ENCODE assay signal across 8 mouse cellular contexts in the genomic region with DNA sequence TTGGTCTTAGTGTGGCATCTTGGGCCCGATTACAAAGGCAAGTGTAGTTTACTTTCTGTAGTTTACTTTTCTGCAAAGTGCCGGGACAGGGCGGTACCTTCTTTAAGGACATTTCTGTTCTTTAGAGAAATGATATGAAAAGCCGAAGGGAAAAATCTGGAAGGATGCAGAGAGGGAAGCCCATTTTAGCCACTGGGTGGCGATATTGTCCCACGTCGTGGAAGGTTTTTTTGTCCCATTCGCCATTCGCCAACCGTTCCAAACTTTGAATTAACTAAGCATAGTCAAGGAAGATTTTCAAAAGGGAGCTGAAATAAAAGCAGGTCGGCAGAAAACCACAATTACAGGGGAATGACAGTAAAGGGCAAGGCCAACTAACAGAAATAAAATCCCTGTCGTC. TPM values are rescaled to one million over a fixed set of nuclear protein-coding genes. Genes with fewer than 3 reads are reported as not detected.
A peak's percentile ranks its signal among the peaks of the same experiment; 100 is the strongest.
DNase-seq lines count a peak whose midpoint lies in the region; ATAC-seq and TF ChIP-seq lines count a peak whose summit lies in the region.

No protein-coding gene starts in this region.

- 3% methylated on average over 12 of the region's 12 CpGs for WGBS in embryonic facial prominence, embryonic 15.5 days
- 6% methylated on average over 12 of the region's 12 CpGs for WGBS in heart, embryonic 13.5 days
- WGBS in lung, adult 2 months, result 4% methylated on average over 12 of the region's 12 CpGs

- H3K4me2 ChIP-seq in embryonic facial prominence, embryonic 15.5 days (replicated peaks), result peak overlapping the region; percentile 36; the same call in 1 of the 2 replicates
- peak overlapping the region; percentile 61 for H3K4me2 ChIP-seq in heart, embryonic 13.5 days

- no peaks in the 10 kb centered on the region for H3K27me3 ChIP-seq in embryonic facial prominence, embryonic 15.5 days
- H3K27me3 ChIP-seq in heart, embryonic 13.5 days (replicated peaks), result no peaks in the 10 kb centered on the region

- H3K4me1 ChIP-seq in embryonic facial prominence, embryonic 15.5 days, result no peaks in the 10 kb centered on the region
- no peaks in the 10 kb centered on the region; the same call in 1 of the 2 replicates for H3K4me1 ChIP-seq in heart, embryonic 13.5 days
- H3K4me1 ChIP-seq in lung, adult 2 months (ENCODE audit: control insufficient read depth, insufficient read depth, low read length), result no peaks in the 10 kb centered on the region

- peak; percentile 41 for DNase-seq in ES-CJ7 (ENCODE audit: low read depth, low spot score)
- peak; percentile 79 to 83 for DNase-seq in adrenal gland, postnatal 36 days
- peak; percentile 62 to 87 for DNase-seq in kidney, postnatal 25 days
- peak; percentile 53 for DNase-seq in lung, adult 2 months
- DNase-seq in ovary, postnatal 36 days (ENCODE audit: low spot score), result peak; percentile 69
- DNase-seq in yolk sac, embryonic 10.5 days (ENCODE audit: low spot score), result peak; percentile 48

- no peaks in the 10 kb centered on the region for H3K36me3 ChIP-seq in embryonic facial prominence, embryonic 15.5 days
- H3K36me3 ChIP-seq in heart, embryonic 13.5 days, result no peaks in the 10 kb centered on the region

- no peaks in the 10 kb centered on the region for H3K9me3 ChIP-seq in embryonic facial prominence, embryonic 15.5 days (replicated peaks)
- no peaks in the 10 kb centered on the region for H3K9me3 ChIP-seq in heart, embryonic 13.5 days

- TF ChIP-seq POLR2A in lung, adult 2 months (IDR thresholded peaks at IDR 0.05; ENCODE audit: borderline replicate concordance, extremely low read depth, low read depth, low read length), result no peak

- ATAC-seq in embryonic facial prominence, embryonic 15.5 days (ENCODE audit: insufficient number of reproducible peaks, low FRiP score, low TSS enrichment, low read depth), result no peak
- no peak for ATAC-seq in heart, embryonic 13.5 days (ENCODE audit: extremely low read depth, insufficient number of reproducible peaks, low FRiP score, low TSS enrichment)

- no peak overlapping the region for H3K9ac ChIP-seq in embryonic facial prominence, embryonic 15.5 days
- peak overlapping the region; percentile 70 for H3K9ac ChIP-seq in heart, embryonic 13.5 days

- TF ChIP-seq CTCF in lung, adult 2 months (IDR thresholded peaks at IDR 0.05; ENCODE audit: insufficient read depth, low read length), result peak; percentile 67

- H3K27ac ChIP-seq in embryonic facial prominence, embryonic 15.5 days (replicated peaks), result no peak overlapping the region
- no peak overlapping the region for H3K27ac ChIP-seq in heart, embryonic 13.5 days (replicated peaks)

- no peak overlapping the region for H3K4me3 ChIP-seq in embryonic facial prominence, embryonic 15.5 days (replicated peaks)
- peak overlapping the region; percentile 25; the same call in 1 of the 2 replicates for H3K4me3 ChIP-seq in heart, embryonic 13.5 days
- H3K4me3 ChIP-seq in lung, adult 2 months (replicated peaks; ENCODE audit: extremely low read depth, low read depth, low read length), result no peak overlapping the region

RNA-seq across cellular contexts. Expression of a gene that starts 13.3 kb away (rescaled TPM):
- total RNA-seq in adrenal gland, postnatal 36 days (2021), result 10 to 100 TPM; 10.5 to 16.1 TPM
- polyA plus RNA-seq in embryonic facial prominence, embryonic 15.5 days (2015; fragmentation: Nextera tagmentation; extraction: Ambion mirVana), result 13.1 and 14.1 TPM in 2 replicates
- 16.2 and 17.5 TPM in 2 replicates for polyA plus RNA-seq in heart, embryonic 13.5 days (2015; fragmentation: Nextera tagmentation; extraction: Ambion mirVana)
- 1.3 and 2.1 TPM in 2 replicates for polyA plus RNA-seq in lung, adult 2 months (2012; rRNA removed)

RNA-seq across cellular contexts. Expression of a gene that starts 38.5 kb away (rescaled TPM):
- 1 to 10 TPM in 1 of 2 experiments, not detected in 1; 1.4 TPM for total RNA-seq in adrenal gland, postnatal 36 days (2021)
- polyA plus RNA-seq in embryonic facial prominence, embryonic 15.5 days (2015; fragmentation: Nextera tagmentation; extraction: Ambion mirVana), result 0.28 and 0.53 TPM in 2 replicates
- not detected in 2 replicates for polyA plus RNA-seq in heart, embryonic 13.5 days (2015; fragmentation: Nextera tagmentation; extraction: Ambion mirVana)
- 0.28 TPM in 1 of 2 replicates, not detected in the other for polyA plus RNA-seq in lung, adult 2 months (2012; rRNA removed)
